Mouse (Mus musculus): ENCODE measurements around the gene Prr36. TPM values are rescaled to one million over a fixed set of nuclear protein-coding genes. Genes with fewer than 3 reads are reported as not detected.
"Not testable (repeated sequence)": the region's sequence is repeated elsewhere in the genome, so short reads cannot be mapped to it uniquely, and the experiment has no call there.

Prr36 gene
- polyA plus RNA-seq, 1 experiment, result not detected

DNA sequence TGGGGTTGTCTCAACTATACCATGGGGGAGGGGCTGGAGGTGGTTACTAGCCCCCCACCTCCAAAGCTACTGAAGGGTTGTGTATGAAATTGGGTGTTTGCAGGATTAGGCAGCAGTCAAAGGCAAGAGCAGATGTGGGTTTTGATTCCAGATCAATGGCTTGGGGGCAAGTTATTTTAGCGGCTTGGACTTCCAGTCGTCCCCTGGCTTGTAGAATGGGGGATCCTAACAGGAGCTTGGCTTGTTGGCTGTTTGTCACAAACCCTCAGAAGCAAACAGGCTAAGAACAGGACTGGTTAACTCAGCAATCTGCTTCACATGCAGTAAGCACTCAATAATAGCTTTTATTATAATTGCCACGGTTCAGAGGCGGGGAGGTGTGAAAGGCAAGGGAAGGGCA, 40.1 kb upstream of the Prr36 start:
- Histone ChIP-seq H3K27ac (ENCODE audit: control insufficient read depth, insufficient read depth, low read depth, low read length, poor library complexity) (no peak overlapping the region), H3K4me1 (ENCODE audit: control insufficient read depth, insufficient read depth, low read length) (peaks cover 2% of the 10 kb centered on the region; the same call in 1 of the 2 replicates), H3K4me3 (replicated peaks; ENCODE audit: control insufficient read depth, low read depth, low read length) (no peak overlapping the region)
- 84% methylated on average over 4 of the region's 4 CpGs for WGBS
- TF ChIP-seq POLR2A (IDR thresholded peaks at IDR 0.05; ENCODE audit: borderline replicate concordance, control insufficient read depth, low read depth, low read length) (no peak), CTCF (IDR thresholded peaks at IDR 0.05; ENCODE audit: control insufficient read depth, insufficient read depth, low read length) (no peak)

DNA sequence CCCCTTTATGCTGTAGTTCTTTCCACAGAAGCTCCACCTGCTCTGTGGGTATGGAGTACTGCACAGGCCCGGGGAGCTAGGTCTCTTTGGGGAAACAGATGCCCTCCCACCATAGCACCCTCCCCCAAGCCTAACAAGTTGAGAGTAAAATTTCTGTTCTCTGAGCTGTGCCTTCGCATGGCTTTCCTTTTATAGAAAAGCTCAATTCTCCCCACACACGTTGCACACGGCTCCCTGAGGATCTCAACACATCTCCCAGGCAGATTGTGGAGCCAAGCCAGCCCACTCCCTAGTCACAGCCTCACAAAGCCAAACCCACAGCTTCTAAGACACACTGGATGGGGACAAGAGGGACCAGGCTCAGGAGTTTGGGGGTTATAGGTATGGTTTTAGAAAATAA, 39.7 kb upstream of the Prr36 start:
- Histone ChIP-seq H3K4me1 (ENCODE audit: control insufficient read depth, insufficient read depth, low read length) (peaks cover 2% of the 10 kb centered on the region; the same call in 1 of the 2 replicates), H3K4me3 (replicated peaks; ENCODE audit: control insufficient read depth, low read depth, low read length) (no peak overlapping the region), H3K27ac (ENCODE audit: control insufficient read depth, insufficient read depth, low read depth, low read length, poor library complexity) (no peak overlapping the region)
- no peak for TF ChIP-seq CTCF (IDR thresholded peaks at IDR 0.05; ENCODE audit: control insufficient read depth, insufficient read depth, low read length)
- no peak for TF ChIP-seq POLR2A (IDR thresholded peaks at IDR 0.05; ENCODE audit: borderline replicate concordance, control insufficient read depth, low read depth, low read length)
- 73% methylated on average over 4 of the region's 4 CpGs for WGBS

DNA sequence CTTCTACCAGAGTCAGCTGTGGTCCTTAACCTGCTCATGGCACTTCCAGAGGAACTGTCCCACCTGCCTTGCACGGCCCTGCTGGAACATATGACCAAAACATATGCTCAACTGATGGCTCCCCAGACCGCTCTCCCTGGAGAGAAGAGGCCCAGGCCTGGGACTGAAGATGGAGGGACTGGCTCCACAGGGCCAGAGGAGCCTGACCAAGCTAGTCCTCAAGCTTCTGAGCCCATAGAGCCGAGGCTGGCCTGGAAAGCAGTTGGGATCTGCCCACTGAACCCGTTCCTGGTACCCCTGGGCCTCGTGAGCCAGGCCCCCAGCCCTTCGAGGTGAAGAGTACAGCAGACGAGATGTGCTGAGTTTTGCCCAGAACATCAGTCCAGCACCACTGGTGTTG, 38.2 kb upstream of the Prr36 start:
- not testable (repeated sequence) for H3K4me1 ChIP-seq (ENCODE audit: control insufficient read depth, insufficient read depth, low read length); H3K27ac ChIP-seq (ENCODE audit: control insufficient read depth, insufficient read depth, low read depth, low read length, poor library complexity); H3K4me3 ChIP-seq (replicated peaks; ENCODE audit: control insufficient read depth, low read depth, low read length)
- 86% methylated on average over 7 of the region's 7 CpGs for WGBS

DNA sequence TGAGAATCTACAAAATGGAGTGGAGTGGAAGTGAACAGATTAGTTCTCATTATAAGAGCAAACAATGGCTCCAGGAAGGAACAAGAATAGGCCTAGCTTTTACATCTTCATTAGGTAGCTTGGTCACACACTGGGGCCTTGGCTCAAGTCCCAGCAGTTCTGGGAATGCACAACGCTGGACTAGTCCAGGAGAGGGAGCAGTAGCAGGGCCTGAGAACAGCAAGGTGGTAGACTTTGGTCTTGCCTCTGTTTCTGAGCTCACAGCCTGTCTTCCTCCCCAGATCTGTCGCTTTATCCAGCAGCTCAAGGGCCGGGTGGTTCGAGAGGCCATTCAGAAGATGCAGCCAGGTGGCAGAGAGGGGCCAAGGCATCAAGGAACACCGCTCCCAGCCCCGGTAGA, 36.7 kb upstream of the Prr36 start:
- H3K4me1 ChIP-seq (ENCODE audit: control insufficient read depth, insufficient read depth, low read length), result peaks cover 2% of the 10 kb centered on the region; the same call in 1 of the 2 replicates
- no peak for TF ChIP-seq POLR2A (IDR thresholded peaks at IDR 0.05; ENCODE audit: borderline replicate concordance, control insufficient read depth, low read depth, low read length)
- TF ChIP-seq CTCF (IDR thresholded peaks at IDR 0.05; ENCODE audit: control insufficient read depth, insufficient read depth, low read length), result no peak
- H3K27ac ChIP-seq (ENCODE audit: control insufficient read depth, insufficient read depth, low read depth, low read length, poor library complexity), result no peak overlapping the region
- H3K4me3 ChIP-seq (replicated peaks; ENCODE audit: control insufficient read depth, low read depth, low read length), result no peak overlapping the region
- 69% methylated on average over 6 of the region's 6 CpGs for WGBS

DNA sequence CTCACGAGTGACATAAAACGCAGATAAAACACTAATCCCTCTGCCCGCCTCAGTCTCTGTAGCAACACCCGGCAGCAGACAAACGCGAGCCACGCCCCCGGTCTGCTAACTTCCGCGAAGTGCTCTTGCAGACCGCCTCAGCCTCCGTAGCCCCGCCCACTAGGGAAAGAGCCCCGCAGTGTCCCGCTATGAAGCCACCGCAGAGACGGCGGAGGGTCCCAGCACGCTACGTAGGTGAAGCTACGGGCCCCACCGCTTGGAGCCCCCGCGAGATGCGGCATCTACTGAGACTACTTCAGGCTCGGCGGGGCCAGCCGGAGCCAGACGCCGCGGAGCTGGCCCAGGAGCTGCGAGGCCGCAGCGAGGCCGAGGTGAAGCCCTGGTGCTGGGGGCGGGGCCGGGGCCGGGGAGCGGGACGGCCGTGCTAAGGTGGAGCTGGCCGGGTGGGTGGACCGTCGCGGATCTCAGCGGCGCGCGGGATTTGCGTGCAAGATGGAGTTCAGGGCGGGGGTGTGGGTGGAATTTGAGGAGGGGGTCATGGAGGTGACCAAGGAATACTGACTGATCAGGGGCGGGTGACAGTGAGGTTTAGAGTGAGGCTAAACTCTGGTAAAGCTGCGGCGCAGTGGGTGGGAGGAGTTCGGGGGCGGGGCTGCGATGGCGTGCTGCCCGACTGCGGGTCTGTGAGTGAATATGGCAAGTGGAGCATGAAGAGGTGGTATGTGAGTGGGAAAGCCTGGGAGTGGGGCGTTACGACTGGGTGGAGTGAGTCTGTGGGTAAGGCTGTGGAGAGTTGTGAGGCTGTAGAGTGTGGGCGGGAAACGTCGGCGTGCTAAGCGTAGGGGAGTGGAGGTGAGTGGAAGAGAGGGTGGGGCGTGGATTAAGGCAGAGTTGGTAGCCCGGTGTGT, 35.9 kb upstream of the Prr36 start, which contains the start of gene Snapc2:
Gene Snapc2 (plus strand): TSS at position 147 of the 908 bp plus-strand sequence.
- Histone ChIP-seq H3K4me1 (ENCODE audit: control insufficient read depth, insufficient read depth, low read length) (peaks cover 2% of the 10 kb centered on the region; the same call in 1 of the 2 replicates), H3K27ac (ENCODE audit: control insufficient read depth, insufficient read depth, low read depth, low read length, poor library complexity) (peak within 1 kb of the TSS; percentile 85), H3K4me3 (replicated peaks; ENCODE audit: control insufficient read depth, low read depth, low read length) (peak within 1 kb of the TSS; percentile 76)
- under 1% methylated on average over 69 of the region's 69 CpGs for WGBS
- TF ChIP-seq CTCF (IDR thresholded peaks at IDR 0.05; ENCODE audit: control insufficient read depth, insufficient read depth, low read length) (peak; percentile 7; the same call in 1 of the 2 replicates), POLR2A (IDR thresholded peaks at IDR 0.05; ENCODE audit: borderline replicate concordance, control insufficient read depth, low read depth, low read length) (no peak)

DNA sequence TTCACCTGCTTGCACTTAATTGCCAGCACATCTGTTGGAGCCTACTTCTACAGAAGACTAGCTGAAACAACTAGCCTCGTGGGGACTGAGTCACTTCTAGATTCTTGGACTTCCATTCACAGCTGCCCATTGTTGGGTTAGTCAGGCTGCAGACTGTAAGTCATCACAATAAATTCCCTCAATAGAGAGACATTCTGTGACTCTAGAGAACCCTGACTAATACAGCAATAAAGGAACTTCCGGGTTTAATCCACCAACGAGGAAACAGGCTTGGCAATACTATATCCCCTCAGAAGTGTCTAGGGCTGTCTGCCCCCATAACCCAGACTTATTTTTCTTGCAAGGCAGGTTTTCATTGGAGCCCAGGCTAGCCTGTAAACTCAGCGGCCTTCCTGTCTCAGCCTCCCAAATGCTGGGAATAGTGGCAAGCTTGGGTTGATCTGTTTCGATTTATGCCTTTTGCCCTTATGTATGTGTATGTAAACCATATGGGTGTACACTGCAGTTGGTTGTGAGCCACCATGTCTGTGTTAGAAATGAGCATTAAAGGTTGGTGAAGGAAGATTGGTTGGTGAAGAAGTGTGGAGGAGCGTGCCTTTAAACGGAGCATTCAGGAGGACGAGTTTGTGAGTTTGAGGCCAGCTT, 35.0 kb upstream of the Prr36 start:
- TF ChIP-seq CTCF (IDR thresholded peaks at IDR 0.05; ENCODE audit: control insufficient read depth, insufficient read depth, low read length) (no peak), POLR2A (IDR thresholded peaks at IDR 0.05; ENCODE audit: borderline replicate concordance, control insufficient read depth, low read depth, low read length) (no peak)
- Histone ChIP-seq H3K4me1 (ENCODE audit: control insufficient read depth, insufficient read depth, low read length) (peaks cover 2% of the 10 kb centered on the region; the same call in 1 of the 2 replicates), H3K27ac (ENCODE audit: control insufficient read depth, insufficient read depth, low read depth, low read length, poor library complexity) (no peak overlapping the region), H3K4me3 (replicated peaks; ENCODE audit: control insufficient read depth, low read depth, low read length) (peak overlapping the region; percentile 76)
- 41% methylated on average over 8 of the region's 8 CpGs for WGBS

- TF ChIP-seq POLR2A (IDR thresholded peaks at IDR 0.05; ENCODE audit: borderline replicate concordance, control insufficient read depth, low read depth, low read length), result no peak
- peak; percentile 88 for TF ChIP-seq CTCF (IDR thresholded peaks at IDR 0.05; ENCODE audit: control insufficient read depth, insufficient read depth, low read length)
- H3K27ac ChIP-seq (ENCODE audit: control insufficient read depth, insufficient read depth, low read depth, low read length, poor library complexity), result no peak overlapping the region
- 54% methylated on average over 26 of the region's 26 CpGs for WGBS
- no peak overlapping the region for H3K4me3 ChIP-seq (replicated peaks; ENCODE audit: control insufficient read depth, low read depth, low read length)
- peaks cover 2% of the 10 kb centered on the region; the same call in 1 of the 2 replicates for H3K4me1 ChIP-seq (ENCODE audit: control insufficient read depth, insufficient read depth, low read length)
These were observed 33.2 kb upstream of the Prr36 start for GRCm38 (mm10) chr8:4250306-4250970.

- TF ChIP-seq POLR2A (IDR thresholded peaks at IDR 0.05; ENCODE audit: borderline replicate concordance, control insufficient read depth, low read depth, low read length), result no peak
- TF ChIP-seq CTCF (IDR thresholded peaks at IDR 0.05; ENCODE audit: control insufficient read depth, insufficient read depth, low read length), result no peak
- Histone ChIP-seq H3K27ac (ENCODE audit: control insufficient read depth, insufficient read depth, low read depth, low read length, poor library complexity) (no peak overlapping the region), H3K4me1 (ENCODE audit: control insufficient read depth, insufficient read depth, low read length) (peaks cover 2% of the 10 kb centered on the region; the same call in 1 of the 2 replicates), H3K4me3 (replicated peaks; ENCODE audit: control insufficient read depth, low read depth, low read length) (no peak overlapping the region)
- 86% methylated on average over 29 of the region's 29 CpGs for WGBS
These were observed 32.0 kb upstream of the Prr36 start for GRCm38 (mm10) chr8:4249213-4249612.

Measured in bone marrow, adult 2 months (tissue).